Mouse (Mus musculus): ENCODE data around the gene Dnajb6. TPM values are rescaled to one million over a fixed set of nuclear protein-coding genes. Genes with fewer than 3 reads are reported as not detected.
A peak's percentile ranks its signal among the peaks of the same experiment; 100 is the strongest.
"Not testable (repeated sequence)": the region's sequence is repeated elsewhere in the genome, so short reads cannot be mapped to it uniquely, and the experiment has no call there.

The Dnajb6 gene
- polyA plus RNA-seq, 1 experiment, result 161 TPM

GRCm38 (mm10) chr5:29772038-29772437, 36.5 kb downstream of the Dnajb6 start:
- TF ChIP-seq POLR2A (IDR thresholded peaks at IDR 0.05; ENCODE audit: borderline replicate concordance, insufficient read depth, low read length), result no peak
- H3K4me1 ChIP-seq (ENCODE audit: control insufficient read depth, insufficient read depth, low read length), result peaks cover 32% of the 10 kb centered on the region
- no peak overlapping the region for H3K4me3 ChIP-seq (replicated peaks; ENCODE audit: insufficient read depth, low read depth, low read length)
- no peak for DNase-seq
- WGBS, result 47% methylated on average over 2 of the region's 2 CpGs
- peak overlapping the region; percentile 67; the same call in 1 of the 2 replicates for H3K27ac ChIP-seq (ENCODE audit: insufficient read depth, low read length)
- no peaks in the 10 kb centered on the region for H3K27me3 ChIP-seq (ENCODE audit: control insufficient read depth, insufficient read depth, low read length)

GRCm38 (mm10) chr5:29772651-29773330, 37.3 kb downstream of the Dnajb6 start:
- DNase-seq, result peak; percentile 73 to 87
- TF ChIP-seq POLR2A (IDR thresholded peaks at IDR 0.05; ENCODE audit: borderline replicate concordance, insufficient read depth, low read length) (no peak), CTCF (IDR thresholded peaks at IDR 0.05; ENCODE audit: borderline replicate concordance, insufficient read depth, low read depth, low read length) (no peak)
- H3K27me3 ChIP-seq (ENCODE audit: control insufficient read depth, insufficient read depth, low read length), result no peaks in the 10 kb centered on the region
- peaks cover 36% of the 10 kb centered on the region for H3K4me1 ChIP-seq (ENCODE audit: control insufficient read depth, insufficient read depth, low read length)
- H3K27ac ChIP-seq (ENCODE audit: insufficient read depth, low read length), result peak overlapping the region; percentile 67
- WGBS, result 11% methylated on average over 4 of the region's 4 CpGs
- no peak overlapping the region for H3K4me3 ChIP-seq (replicated peaks; ENCODE audit: insufficient read depth, low read depth, low read length)

GRCm38 (mm10) chr5:29773460-29774150, 38.1 kb downstream of the Dnajb6 start:
- Histone ChIP-seq H3K4me3 (replicated peaks; ENCODE audit: insufficient read depth, low read depth, low read length) (no peak overlapping the region), H3K27me3 (ENCODE audit: control insufficient read depth, insufficient read depth, low read length) (no peaks in the 10 kb centered on the region), H3K4me1 (ENCODE audit: control insufficient read depth, insufficient read depth, low read length) (peaks cover 37% of the 10 kb centered on the region), H3K27ac (ENCODE audit: insufficient read depth, low read length) (peak overlapping the region; percentile 67)
- no peak for TF ChIP-seq CTCF (IDR thresholded peaks at IDR 0.05; ENCODE audit: borderline replicate concordance, insufficient read depth, low read depth, low read length)
- TF ChIP-seq POLR2A (IDR thresholded peaks at IDR 0.05; ENCODE audit: borderline replicate concordance, insufficient read depth, low read length), result no peak
- peak; percentile 48 to 57 for DNase-seq
- 16% methylated on average over 13 of the region's 13 CpGs for WGBS

GRCm38 (mm10) chr5:29775437-29775836, 39.9 kb downstream of the Dnajb6 start:
- no peak overlapping the region for H3K27ac ChIP-seq (ENCODE audit: insufficient read depth, low read length)

GRCm38 (mm10) chr5:29778029-29778428, 42.5 kb downstream of the Dnajb6 start:
- TF ChIP-seq POLR2A (IDR thresholded peaks at IDR 0.05; ENCODE audit: borderline replicate concordance, insufficient read depth, low read length) (no peak), CTCF (IDR thresholded peaks at IDR 0.05; ENCODE audit: borderline replicate concordance, insufficient read depth, low read depth, low read length) (no peak)
- 37% methylated on average over 6 of the region's 6 CpGs for WGBS
- peaks cover 33% of the 10 kb centered on the region for H3K4me1 ChIP-seq (ENCODE audit: control insufficient read depth, insufficient read depth, low read length)

More at GRCm38 (mm10) chr5:29775437-29775836, 39.9 kb downstream of the Dnajb6 start:
- peak; percentile 46 to 69 for DNase-seq
- no peaks in the 10 kb centered on the region for H3K27me3 ChIP-seq (ENCODE audit: control insufficient read depth, insufficient read depth, low read length)
- H3K4me1 ChIP-seq (ENCODE audit: control insufficient read depth, insufficient read depth, low read length), result peaks cover 37% of the 10 kb centered on the region
- WGBS, result 30% methylated on average over 5 of the region's 5 CpGs
- H3K4me3 ChIP-seq (replicated peaks; ENCODE audit: insufficient read depth, low read depth, low read length), result no peak overlapping the region
- TF ChIP-seq POLR2A (IDR thresholded peaks at IDR 0.05; ENCODE audit: borderline replicate concordance, insufficient read depth, low read length), result no peak
- no peak for TF ChIP-seq CTCF (IDR thresholded peaks at IDR 0.05; ENCODE audit: borderline replicate concordance, insufficient read depth, low read depth, low read length)

GRCm38 (mm10) chr5:29779733-29780132, 44.2 kb downstream of the Dnajb6 start:
- H3K4me1 ChIP-seq (ENCODE audit: control insufficient read depth, insufficient read depth, low read length), result peaks cover 30% of the 10 kb centered on the region
- H3K27me3 ChIP-seq (ENCODE audit: control insufficient read depth, insufficient read depth, low read length); H3K4me3 ChIP-seq (replicated peaks; ENCODE audit: insufficient read depth, low read depth, low read length); DNase-seq; H3K27ac ChIP-seq (ENCODE audit: insufficient read depth, low read length): not testable (repeated sequence)
- WGBS, result 98% methylated on average over 9 of the region's 9 CpGs

More at GRCm38 (mm10) chr5:29778029-29778428, 42.5 kb downstream of the Dnajb6 start:
- peak in 1 of 2 experiments; percentile 27 for DNase-seq
- Histone ChIP-seq H3K27ac (ENCODE audit: insufficient read depth, low read length) (no peak overlapping the region), H3K27me3 (ENCODE audit: control insufficient read depth, insufficient read depth, low read length) (no peaks in the 10 kb centered on the region), H3K4me3 (replicated peaks; ENCODE audit: insufficient read depth, low read depth, low read length) (no peak overlapping the region)

- peaks cover 19% of the 10 kb centered on the region for H3K4me1 ChIP-seq (ENCODE audit: control insufficient read depth, insufficient read depth, low read length)
- no peak overlapping the region for H3K27ac ChIP-seq (ENCODE audit: insufficient read depth, low read length)
- no peaks in the 10 kb centered on the region for H3K27me3 ChIP-seq (ENCODE audit: control insufficient read depth, insufficient read depth, low read length)
- no peak for TF ChIP-seq POLR2A (IDR thresholded peaks at IDR 0.05; ENCODE audit: borderline replicate concordance, insufficient read depth, low read length)
- no peak for TF ChIP-seq CTCF (IDR thresholded peaks at IDR 0.05; ENCODE audit: borderline replicate concordance, insufficient read depth, low read depth, low read length)
- peak in 1 of 2 experiments; percentile 51 for DNase-seq
- WGBS, result 21% methylated on average over 3 of the region's 3 CpGs
- no peak overlapping the region for H3K4me3 ChIP-seq (replicated peaks; ENCODE audit: insufficient read depth, low read depth, low read length)
Measured at GRCm38 (mm10) chr5:29782261-29782660, 46.8 kb downstream of the Dnajb6 start.

GRCm38 (mm10) chr5:29784906-29785305, 49.4 kb downstream of the Dnajb6 start:
- H3K27ac ChIP-seq (ENCODE audit: insufficient read depth, low read length); H3K27me3 ChIP-seq (ENCODE audit: control insufficient read depth, insufficient read depth, low read length); DNase-seq; H3K4me3 ChIP-seq (replicated peaks; ENCODE audit: insufficient read depth, low read depth, low read length): not testable (repeated sequence)
- peaks cover 14% of the 10 kb centered on the region for H3K4me1 ChIP-seq (ENCODE audit: control insufficient read depth, insufficient read depth, low read length)
- 75% methylated on average over 11 of the region's 13 CpGs for WGBS

- H3K4me3 ChIP-seq (replicated peaks; ENCODE audit: insufficient read depth, low read depth, low read length); DNase-seq; H3K27me3 ChIP-seq (ENCODE audit: control insufficient read depth, insufficient read depth, low read length); H3K27ac ChIP-seq (ENCODE audit: insufficient read depth, low read length): not testable (repeated sequence)
- H3K4me1 ChIP-seq (ENCODE audit: control insufficient read depth, insufficient read depth, low read length), result peaks cover 14% of the 10 kb centered on the region
- 100% methylated on average over 1 of the region's 11 CpGs for WGBS
Measured at GRCm38 (mm10) chr5:29785953-29786352, 50.5 kb downstream of the Dnajb6 start.

- not testable (repeated sequence) for H3K4me1 ChIP-seq (ENCODE audit: control insufficient read depth, insufficient read depth, low read length); H3K27ac ChIP-seq (ENCODE audit: insufficient read depth, low read length); H3K4me3 ChIP-seq (replicated peaks; ENCODE audit: insufficient read depth, low read depth, low read length); DNase-seq; H3K27me3 ChIP-seq (ENCODE audit: control insufficient read depth, insufficient read depth, low read length)
- WGBS, result 91% methylated on average over 8 of the region's 8 CpGs
Measured at GRCm38 (mm10) chr5:29794933-29795332, 59.4 kb downstream of the Dnajb6 start.

Data from cerebellum, adult 2 months (tissue).